Mouse (Mus musculus) heart, postnatal 4 days (tissue): Measurements from ENCODE around the gene Lyrm7. TPM values are rescaled to one million over a fixed set of nuclear protein-coding genes. Genes with fewer than 3 reads are reported as not detected.
A peak's percentile ranks its signal among the peaks of the same experiment; 100 is the strongest.
"Not testable (repeated sequence)": the region's sequence is repeated elsewhere in the genome, so short reads cannot be mapped to it uniquely, and the experiment has no call there.

Experiments used
- DNase-seq: peaks from one replicate; pipeline ENCODE4 v3.0.0; 2021
- total RNA-seq, 2 experiments: library from RNA; stranded (reverse); gene quantifications; 2 replicates each; pipeline ENCODE4 v1.2.3; 2021

Gene Lyrm7
- total RNA-seq, result 10 to 100 TPM; 20.3 to 28.3 TPM

GRCm38 (mm10) chr11:54860256-54861038, at the start of gene Lyrm7:
Lyrm7 (minus strand) TSS chr11:54860916.
- DNase-seq, result peak; percentile 97

- no peak for DNase-seq
These were observed 49.5 kb upstream of the Lyrm7 start for GRCm38 (mm10) chr11:54910081-54910665.

GRCm38 (mm10) chr11:54909273-54909672, 48.6 kb upstream of the Lyrm7 start:
- no peak for DNase-seq

DNA sequence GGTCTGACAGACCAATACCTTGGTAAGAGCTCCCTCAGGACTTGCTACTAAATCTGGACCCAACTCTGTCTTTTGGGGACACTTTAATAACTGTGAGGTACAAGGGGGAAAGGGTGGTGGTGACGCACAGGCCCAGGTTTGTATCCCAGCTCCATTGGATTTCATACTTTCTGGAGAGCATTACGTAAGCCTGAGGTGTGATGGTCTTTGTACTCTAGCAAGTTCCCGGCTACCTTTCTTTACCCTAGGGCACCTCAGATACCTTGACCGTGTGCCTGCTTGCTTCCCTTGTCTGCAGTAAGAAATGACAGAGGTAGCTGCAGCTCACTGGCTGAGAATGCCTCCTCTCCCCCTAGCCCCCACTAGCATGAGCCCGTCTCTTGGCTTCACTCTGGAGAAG, 46.5 kb upstream of the Lyrm7 start:
- no peak for DNase-seq

DNA sequence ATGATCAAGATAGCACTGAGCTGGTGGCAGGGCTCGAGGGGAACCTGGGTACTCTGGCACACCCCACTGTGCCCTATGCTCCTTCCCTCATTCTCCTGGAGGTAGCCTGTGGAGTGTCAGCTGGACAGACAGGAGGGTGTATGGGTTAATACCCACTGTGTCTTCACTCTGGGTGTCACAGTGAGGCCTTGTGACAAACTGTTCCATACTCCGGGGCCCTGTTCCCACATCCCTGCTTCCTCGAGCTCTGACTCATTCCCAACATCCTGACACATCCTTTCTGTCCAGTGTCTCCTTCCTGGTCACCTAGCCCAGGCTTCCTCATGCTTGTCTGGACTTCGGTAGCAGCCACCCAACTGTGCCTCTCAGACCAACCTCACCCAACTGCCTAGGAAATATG, 45.8 kb upstream of the Lyrm7 start:
- no peak for DNase-seq

GRCm38 (mm10) chr11:54905931-54906330, 45.2 kb upstream of the Lyrm7 start:
- DNase-seq, result peak; percentile 49

DNA sequence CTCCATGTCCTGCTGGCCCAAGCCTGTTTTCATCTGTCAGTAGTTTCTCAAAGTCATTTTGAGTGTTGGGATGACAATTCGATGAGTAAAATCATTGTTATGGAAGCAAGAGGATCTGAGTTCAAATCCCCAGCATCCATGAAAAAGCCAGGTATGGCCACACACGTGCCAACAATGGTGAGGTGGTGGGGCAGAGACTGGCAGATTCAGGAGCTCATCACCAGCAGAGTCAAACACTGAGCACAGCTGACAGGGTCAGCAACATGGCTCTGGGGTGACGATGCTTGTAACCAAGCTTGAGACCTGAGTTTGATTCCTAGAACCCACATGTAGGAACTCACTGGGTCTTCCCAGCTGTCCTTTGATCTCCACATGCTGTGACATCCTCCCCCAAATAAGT, 44.4 kb upstream of the Lyrm7 start:
- DNase-seq, result no peak

GRCm38 (mm10) chr11:54903940-54904706, 43.4 kb upstream of the Lyrm7 start:
- DNase-seq, result peak; percentile 79

DNA sequence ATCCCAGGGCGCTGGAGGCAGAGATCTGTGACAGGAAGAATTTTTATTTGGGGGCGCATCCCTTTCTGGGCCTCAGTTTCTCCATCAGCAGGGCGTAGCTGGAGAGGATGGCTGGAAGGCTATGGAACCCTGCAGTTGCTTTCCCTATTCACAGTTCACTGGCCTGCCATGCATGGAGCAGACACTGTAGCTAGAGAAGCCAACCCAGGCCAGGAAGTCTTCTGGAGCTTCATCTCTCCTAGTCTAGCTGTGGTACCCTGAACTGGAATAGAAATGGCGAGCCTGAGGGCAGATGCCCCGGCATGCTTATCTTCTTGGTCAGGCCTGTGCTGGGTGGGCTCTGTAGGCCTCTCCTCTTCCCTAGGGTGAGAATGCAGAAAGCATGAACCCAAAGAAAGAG, 42.6 kb upstream of the Lyrm7 start:
- no peak for DNase-seq

DNA sequence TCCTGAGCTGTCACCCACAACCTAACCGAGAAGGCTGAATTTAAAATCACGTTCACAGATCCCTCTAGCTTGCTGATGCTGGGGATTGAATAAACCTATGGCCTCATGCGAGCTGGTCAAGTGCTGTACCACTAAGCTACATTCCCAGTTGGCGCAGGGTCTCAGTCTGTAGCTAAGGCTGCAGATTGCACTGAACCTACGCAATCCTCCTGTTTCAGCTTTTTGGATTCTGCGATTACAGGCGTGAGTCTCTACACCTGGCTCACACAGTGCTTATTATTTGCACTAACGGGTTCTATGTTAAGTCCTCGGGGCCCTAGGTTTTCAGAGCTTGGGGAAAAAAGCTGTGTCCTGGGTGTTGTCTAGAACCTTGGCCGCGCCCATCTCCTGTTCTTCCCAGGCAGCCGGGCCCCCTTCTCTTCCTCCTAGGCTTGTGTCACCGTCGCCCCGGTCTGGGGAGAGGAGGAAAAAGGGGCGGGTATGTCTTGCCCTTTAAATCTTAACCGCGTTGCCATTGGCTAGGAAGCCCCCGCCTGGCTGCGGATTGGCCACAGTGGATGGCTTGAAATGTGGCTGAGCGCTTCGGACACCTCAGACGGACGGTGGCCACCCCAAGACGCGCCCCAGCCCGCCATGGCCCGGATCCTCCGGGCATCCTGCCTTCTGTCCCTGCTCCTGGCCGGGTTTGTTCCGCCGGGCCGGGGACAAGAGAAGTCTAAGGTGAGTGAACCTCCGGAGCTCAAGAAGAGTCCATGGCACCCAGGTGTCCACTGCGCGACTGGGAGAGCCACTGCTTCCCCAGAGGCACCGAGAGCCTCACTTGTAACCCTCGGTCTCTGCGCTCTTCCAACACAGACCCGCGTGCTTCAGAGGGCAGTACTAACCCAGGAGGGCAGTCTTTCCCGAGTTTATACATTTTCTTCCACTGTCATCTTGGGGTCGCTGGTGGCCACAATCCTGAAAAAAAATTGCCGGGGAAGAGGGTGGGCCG, 41.9 kb upstream of the Lyrm7 start, which contains the start of gene Gpx3:
Gene Gpx3, plus strand, starts transcription at position 121 of the 991 bp plus-strand sequence.
- DNase-seq, result peak; percentile 86

- DNase-seq, result no peak
These were observed 38.9 kb upstream of the Lyrm7 start for GRCm38 (mm10) chr11:54899657-54900056.

DNA sequence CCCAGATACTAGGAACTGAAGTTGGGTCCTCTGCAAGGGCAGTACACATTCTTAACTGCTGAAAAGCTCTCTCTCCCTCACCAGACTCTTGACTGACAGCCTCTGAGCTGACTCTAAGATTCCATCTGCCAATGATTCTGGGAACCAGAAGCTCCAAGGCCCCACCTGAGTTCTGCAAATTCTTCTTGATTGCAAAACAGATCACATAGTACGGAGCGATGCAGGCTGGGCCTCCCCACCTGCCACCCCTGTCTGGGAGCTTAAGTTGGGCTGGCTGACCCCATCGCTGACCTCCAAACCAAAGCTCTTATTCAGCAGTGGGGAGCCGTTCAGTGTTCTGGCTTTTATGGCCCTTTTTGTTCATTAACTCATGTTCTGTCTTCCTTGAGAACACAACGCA, 36.8 kb upstream of the Lyrm7 start:
- no peak for DNase-seq

- not testable (repeated sequence) for DNase-seq
These were observed 35.9 kb upstream of the Lyrm7 start for GRCm38 (mm10) chr11:54896646-54897045.

- no peak for DNase-seq
These were observed 33.9 kb upstream of the Lyrm7 start for GRCm38 (mm10) chr11:54894589-54894988.

DNA sequence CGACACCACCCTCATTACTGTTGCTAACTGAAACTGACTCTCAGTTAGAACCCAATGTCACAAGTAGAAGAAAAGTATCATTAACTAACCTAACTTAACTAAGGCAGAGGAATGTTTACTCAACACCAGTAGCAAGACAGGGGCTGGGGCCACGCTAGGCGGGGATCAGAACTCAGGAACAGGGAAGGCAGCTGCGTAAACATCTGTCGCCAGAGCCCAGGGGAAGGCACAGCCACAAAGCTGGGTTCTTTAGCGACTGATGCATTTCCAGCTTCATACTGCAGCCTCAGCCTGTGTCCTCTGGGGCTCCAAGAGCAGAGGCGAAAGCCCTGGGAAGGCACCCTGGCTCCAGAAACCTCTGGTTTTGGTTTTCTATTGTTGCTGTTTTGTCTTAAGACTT, 31.4 kb upstream of the Lyrm7 start:
- DNase-seq, result no peak

DNA sequence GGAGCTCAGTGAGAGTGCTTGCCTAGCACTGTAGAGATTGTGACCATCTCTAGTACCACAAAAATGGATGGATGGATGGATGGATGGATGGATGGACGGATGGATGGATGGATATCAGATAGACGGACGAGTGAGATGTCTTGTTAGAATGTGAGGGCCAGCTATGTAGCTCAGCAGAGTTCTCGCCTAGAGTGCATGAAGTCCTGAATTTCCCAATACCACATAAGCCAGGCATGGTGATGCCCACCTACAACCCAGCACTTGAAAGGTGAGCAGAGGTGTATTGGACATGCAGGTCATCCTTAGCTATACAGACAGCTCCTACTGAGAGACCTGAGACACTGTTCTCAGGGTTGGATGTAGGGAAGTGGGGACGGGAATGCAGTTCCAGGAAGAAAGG, 30.6 kb upstream of the Lyrm7 start:
- DNase-seq, result no peak

DNA sequence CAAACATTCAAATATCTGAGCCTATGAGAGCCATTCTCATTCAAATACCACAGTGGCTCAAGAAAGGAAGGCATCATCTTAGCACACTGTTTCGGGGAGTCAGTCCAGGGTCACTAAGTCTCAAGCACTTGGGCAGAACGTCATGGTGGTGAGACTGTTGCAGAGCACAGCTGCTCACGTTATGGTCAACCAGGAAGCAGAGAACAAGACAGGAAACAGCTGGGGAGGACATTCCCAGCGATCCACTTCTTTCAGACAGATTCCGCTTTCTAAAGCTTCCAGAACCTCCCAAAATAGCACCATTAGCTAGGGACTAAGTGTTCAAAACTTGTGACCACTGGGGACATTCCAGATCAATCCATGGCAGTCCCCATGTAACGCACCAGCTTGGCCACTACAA, 27.2 kb upstream of the Lyrm7 start:
- DNase-seq, result no peak

- no peak for DNase-seq
These were observed 24.7 kb upstream of the Lyrm7 start for GRCm38 (mm10) chr11:54885406-54885805.

DNA sequence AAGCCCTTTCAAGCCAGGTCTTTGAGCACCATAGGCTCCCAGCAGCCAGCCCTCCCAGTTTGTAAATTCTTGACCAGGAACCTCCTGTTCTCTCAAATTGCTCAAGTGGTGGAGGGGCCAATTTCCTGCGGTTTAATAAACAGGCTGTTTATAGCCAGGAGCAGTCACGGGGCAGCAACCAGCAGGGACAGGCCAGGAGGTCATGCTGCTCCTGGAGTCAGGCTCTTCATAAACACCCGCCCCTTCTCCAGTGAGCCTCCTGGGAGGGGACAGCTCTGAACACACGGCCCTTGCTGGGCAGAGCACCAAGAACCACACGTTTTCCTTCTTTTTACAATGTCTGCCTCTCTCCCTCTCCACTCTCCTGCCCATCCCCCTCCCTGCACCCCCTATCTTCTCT, 24.2 kb upstream of the Lyrm7 start:
- peak; percentile 41 for DNase-seq

DNA sequence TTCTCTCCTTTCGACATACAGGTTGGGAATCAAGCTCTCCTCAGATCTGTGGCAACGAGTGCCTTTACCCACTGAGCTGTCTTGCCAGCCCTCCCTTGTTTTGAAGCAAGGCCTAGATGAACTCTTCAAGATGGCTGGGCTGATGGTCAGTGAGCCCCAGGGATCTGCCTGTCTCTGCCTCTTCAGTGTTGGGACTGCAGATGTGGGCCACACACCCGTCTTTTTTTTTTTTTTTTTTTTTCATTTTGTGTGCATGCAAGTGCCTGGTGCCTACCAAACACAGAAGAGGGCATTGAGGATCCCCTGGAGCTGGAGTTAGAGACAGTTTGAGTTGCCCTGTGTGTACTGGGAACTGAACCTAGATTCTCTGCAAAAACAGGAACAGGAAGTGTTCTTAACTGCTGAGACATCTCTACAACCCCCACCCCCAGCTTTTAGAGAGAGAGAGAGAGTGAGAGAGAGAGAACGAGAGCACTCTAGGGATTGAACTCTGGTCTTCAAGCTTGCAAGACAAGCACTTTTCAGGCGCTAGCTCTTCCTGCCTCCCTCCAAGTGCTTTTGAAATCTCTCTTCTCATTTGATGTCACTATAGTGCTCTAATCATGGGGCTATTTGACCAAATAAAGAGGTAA, 23.6 kb upstream of the Lyrm7 start:
- no peak for DNase-seq

DNA sequence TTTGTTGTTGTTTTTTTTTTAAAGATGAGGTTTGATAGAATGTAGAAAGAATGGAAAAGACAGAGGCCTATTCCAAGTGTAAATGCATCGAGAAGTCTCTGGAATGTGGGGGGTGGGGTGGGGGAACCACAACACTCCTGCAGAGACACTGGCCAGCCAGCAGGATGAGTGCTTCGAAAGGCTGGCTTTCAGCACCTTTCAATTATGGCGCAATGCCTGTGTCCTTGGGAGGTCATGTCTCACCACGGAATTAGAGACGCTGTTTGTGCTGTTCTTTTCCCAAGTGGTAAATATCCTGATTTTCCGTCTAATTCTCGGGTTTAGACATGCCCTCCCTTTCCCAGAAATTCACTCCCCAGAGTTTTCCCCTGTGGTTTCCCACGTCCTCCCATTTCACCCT, 22.0 kb upstream of the Lyrm7 start:
- DNase-seq, result peak; percentile 75

DNA sequence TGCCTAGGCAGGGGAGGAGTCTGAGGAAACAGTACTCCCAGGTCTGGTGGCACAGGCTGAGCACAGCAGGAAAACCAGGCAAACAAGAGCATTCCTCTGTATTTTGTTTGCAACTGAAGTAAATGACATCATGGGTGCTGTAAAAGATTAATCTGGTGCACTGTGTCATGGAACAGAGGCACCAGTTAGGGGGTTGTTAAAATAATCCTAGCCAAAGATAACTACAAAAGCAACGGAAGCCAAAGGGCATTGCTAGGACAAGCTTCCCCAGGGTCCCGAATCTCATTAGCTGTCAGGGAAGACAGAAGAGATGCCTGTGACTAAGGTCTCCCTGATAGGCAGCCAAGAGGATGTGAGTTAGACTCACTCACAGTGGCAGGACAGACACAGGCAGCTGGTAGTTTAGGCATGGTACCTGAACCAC, 20.3 kb upstream of the Lyrm7 start:
- DNase-seq, result peak; percentile 42
